Mouse (Mus musculus) spleen, postnatal 36 days (tissue): ENCODE measurements around the gene Arl4d.

Experiments
- DNase-seq, 2 experiments: peaks; one replicate each; pipeline ENCODE4 v3.0.0; 2022; ENCODE audit warnings: low spot score in 2 of 2, mixed read lengths in 1 of 2

Arl4d gene

DNA sequence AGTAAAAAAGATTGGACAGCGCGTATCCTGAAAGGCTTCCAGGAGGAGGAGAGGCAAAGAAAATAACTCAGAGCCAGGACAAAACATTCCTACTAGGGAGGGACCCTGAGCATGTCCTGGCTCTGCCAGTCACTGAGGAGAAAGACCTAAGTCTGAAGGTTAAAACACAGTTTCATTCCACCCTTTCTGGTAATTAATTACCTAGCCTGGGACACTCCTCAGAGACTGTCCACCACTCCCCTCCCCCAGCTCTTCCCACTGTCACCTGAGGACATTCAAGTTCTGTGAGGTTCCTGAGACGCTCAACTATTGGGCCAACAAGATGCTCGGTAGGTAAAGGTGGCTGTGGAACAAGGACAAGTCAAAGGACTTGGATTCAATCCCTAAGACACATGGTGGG, 10.0 kb downstream of the Arl4d start:
- DNase-seq, result no peak

DNA sequence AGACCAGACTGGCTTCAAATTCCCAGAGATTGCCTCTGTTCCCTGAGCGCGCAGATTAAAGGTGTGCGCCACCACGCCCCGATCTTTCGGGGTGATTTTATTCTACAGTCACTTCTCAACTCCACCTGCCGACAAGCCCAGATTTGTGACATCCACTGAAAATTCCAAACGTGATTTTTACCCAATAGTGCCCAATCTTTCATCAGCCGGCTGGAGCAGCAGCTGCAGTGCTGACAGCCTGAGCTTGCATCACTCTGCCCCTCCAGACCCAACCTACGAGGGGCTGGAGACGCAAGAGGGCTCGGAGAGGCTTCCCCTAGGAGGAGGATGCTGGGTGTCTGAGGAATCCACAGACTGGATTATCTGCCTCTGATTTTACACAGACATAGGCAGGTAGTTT, 12.3 kb downstream of the Arl4d start:
- DNase-seq, result no peak

DNA sequence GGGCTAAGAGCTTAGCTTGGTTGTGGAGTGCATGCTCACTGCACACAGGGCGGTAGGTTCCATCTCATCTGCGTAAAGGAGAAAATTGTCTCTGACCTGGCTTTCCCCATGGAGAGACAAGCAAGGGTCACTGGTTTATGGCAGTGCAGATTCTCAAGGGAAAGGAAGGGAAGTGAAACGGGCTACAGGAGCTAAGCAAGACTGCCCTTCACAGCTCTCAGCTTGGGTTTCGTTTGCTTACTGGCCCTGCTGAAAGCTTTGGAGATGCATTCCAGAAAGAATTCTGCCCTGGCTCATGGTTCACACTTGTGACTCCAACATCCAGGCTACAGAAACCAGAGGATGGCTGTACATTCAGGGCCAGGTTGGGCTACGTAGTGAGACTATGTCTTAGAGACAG, 13.4 kb downstream of the Arl4d start:
- no peak for DNase-seq

DNA sequence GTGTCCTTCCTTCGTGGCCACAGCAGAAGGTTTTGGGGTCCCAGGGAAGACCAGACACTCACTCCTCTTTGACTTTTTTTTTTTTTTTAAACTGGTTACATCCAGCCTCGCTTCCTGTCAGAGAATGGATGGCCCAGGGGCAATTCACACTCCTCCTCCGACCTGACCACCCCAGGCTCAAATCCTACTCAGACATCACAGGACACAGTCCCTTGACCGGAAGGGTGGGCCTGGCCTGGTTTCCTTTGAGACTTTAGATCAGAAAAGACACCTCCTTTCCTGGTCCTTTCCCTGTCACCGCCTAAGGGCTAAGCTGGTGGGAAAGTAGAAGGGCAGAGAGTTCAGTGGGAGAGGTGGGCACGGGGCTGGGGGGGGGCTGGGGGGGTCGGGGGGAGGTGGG, 14.6 kb downstream of the Arl4d start:
- no peak for DNase-seq

DNA sequence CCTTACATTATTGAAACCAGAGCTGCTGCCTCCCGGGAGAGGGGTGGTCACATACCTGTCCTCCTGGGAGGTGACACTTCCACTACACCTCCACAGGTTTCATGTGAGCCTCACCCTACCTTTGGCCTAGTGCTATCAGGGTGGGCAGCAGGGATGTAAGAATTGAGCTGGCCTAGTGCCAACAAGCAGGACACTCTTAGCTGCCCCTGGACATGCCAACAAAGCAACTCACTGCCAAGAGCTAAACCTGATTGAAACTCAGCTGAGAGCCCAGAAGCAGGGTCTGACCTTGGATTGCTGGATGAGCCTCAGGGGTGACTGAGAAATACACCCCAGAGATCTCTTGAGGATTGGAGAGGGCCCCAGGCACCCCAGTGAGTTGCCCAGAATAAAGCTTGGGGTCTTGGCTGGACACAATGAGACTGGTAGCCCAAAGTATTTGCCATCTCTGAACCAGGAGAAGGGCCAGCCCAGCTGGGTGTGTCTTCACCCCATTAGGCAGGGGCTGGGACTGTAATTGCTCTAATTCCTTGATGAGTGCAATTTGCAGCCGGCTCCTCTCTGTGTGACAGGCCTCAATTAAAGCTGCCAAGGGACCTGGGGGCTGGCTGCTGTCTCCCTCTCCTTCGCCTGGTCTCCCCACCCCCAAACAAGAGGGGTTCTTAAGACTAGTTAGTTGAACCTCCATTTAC, 15.4 kb downstream of the Arl4d start:
- no peak for DNase-seq

DNA sequence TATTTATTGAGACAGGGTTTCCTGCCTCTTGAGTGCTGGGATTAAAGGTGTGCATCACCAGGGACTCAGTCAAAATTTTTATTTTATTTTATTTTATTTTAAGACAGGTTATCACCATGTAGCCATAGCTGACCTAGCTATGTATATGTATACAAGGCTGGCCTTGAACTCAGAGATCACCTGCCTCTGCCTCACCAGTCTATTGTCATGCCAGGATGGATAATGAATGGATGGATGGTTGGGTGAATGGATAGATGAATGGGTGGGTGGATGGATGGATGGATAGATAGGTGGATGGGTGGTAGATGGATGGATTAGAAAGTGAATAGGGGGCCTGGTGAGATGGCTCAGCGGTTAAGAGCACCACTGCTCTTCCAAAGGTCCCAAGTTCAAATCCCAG, 16.6 kb downstream of the Arl4d start:
- DNase-seq, result no peak

DNA sequence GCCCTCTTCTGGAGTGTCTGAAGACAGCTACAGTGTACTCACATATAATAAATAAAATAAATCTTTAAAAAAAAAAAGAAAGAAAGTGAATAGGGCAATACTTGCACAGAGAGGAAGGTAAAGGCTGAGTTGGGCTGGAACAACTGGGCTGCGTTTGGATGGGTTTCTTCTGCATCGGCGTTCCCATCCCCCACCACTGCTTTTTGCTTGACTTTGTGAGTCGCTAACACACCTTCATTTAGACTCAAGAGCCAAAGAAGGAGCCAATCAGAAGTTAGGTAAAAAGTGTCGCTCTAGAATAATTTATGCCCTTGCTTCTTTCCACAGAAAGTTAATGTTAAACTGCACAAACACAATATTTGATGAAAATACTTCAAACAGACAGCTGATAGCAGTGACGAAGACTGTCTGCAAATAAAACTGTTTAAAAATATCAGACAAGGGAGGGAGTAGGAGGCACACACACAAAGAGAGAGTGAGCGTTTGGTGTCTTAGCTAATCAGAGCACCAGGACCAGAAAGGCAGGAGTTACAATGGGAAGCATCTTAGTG, 17.1 kb downstream of the Arl4d start:
- no peak for DNase-seq

DNA sequence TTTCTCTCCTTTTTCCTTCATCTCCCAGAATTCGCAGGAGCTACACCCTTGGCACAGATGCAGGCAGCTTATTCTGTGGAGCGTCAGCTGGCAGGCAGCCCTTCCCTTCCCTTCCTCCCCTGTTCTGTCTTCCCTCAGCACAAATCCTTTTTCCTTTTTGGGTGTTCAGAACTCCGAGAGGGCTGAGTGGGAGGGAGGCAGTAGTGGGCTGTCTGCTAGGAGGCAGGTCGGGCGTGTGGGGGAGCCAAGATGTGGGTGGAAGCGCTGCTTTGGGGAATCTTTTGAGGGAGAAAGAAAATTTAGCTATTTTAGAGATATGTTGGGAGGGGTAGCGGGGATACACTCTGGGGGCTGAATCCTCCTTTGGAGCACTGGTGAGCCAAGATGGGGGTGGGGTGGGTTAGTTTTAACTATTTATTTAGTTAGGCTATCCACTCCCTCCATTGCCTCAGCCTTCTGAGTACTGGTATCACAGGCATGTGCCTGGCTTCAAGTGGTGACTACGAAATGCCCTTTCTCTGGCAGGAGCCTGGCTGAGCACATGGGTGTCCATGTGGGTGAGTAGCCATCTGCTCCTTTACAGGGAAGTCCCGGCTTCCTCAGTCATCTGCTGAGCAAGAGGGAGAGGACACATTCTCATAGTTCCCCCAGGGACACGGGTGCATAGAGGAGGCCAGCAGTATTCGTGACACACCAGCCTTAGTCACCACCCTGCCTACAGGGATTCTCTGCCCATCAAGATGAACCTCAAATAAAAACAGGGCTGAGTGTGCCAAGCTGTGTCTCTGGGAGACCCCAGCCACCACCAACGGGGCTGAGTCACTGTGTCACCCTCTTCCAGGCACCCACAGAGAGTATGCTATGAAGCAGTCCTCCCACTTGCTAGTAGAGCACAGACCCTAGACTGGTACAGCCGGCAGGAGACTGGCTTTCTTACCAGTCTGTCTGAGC, 22.3 kb downstream of the Arl4d start:
- peak in 1 of 2 experiments; percentile 21 for DNase-seq

DNA sequence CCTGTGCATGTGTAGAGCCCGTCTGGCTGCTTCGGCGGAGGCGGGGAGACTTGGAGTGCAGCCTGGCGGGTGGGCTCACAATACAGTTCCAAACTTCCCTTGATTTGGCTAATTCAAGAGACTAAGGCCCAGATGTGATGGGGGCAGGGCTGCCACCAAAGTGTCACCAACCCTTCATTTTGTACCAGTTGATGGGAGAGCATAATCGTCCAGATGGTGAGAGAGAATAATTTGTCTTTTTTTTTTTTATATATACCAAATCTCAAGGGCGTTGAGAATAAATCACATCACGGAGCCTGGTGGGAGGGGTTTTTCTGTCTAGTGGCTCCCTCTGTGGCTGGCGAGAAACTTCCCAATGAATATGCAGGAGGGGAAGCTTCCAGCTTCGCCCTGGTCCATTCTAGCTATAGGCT, 24.4 kb downstream of the Arl4d start:
- no peak for DNase-seq

DNA sequence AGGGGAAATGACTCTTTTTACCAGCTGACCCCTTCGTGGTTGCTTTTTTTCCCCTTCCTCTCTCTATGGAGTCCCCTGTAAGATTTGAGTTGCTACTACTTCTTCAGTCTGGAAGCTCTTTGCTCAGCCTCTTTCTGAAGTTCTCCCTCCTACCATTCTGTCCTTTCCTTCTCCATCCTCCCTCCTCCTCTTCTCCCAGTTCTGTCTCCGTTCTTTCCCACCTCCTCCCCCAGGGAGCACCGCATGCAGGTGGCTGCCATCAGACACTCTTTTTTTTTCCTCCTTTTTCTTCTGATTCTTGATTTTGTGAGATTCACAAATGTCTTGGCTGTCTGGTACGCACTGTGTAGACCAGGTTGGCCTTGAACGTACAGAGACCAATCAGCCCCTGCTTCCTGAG, 25.0 kb downstream of the Arl4d start:
- no peak for DNase-seq

DNA sequence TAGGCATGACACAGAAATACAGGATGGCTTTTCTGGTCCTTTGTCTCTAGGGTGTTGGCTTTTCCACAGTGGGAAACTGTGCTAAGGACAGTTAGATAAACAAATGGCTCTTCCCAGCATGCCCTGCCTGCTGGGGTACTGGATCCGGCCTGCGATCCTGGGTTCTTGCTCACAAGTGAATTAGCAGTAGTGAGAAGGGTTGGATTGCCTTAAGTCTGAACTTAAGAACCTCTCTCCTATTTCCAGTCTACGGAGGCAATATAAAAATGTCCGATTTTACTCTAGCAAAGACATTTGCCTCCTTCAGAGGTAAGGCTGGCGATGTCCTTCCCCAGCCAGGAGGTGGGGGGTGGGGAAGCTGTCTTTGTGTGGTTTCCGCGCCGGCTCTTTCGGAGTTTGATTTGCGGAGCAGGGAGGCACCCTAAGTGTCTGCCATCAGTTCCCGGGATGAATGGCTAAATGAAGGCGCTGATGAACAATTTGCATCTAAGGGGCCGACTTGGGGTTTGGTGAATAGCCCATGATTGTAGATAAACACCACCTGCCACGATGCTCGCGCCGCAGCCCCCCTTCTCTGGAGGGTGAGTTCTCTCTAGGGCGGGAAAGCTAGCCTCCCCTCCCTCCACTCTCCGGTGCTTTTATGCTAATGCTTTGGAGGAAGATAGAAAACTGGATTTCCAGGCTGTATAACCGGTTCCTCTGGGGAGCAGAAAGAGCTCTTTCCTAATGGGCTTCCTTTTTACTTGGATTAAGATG, 30.7 kb downstream of the Arl4d start:
- DNase-seq, result no peak

DNA sequence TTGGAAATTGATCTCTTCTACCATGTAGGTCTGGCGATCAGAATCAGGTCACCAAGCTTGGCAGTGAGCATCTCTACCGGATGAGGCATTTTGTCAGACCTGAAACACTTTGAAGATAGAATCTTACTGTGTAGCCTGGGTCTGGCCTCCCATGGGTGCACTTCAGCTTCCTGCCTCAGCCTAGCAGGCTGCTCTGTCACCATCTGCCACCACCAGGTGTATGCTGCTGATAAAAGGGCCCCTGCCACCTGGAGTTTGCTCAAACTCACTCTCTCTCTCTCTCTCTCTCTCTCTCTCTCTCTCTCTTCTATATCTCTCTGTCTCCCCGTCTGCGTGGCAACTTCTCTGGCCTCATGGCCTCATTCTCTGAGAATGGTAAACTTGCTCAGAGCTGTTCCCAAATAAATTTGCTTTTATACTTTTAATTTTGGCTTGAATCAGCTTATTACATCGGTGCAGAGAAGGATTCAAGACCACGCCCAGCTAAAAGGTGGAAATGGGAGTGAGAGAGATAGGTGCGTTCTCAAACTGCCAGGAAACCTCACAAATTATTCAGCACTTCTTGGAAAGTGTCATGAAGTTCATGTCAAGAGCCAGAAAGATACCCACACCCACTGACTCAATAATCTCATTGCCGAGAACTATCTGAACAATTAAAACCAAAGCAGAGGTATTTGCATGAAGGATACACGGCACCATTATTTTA, 32.0 kb downstream of the Arl4d start:
- DNase-seq, result no peak

DNA sequence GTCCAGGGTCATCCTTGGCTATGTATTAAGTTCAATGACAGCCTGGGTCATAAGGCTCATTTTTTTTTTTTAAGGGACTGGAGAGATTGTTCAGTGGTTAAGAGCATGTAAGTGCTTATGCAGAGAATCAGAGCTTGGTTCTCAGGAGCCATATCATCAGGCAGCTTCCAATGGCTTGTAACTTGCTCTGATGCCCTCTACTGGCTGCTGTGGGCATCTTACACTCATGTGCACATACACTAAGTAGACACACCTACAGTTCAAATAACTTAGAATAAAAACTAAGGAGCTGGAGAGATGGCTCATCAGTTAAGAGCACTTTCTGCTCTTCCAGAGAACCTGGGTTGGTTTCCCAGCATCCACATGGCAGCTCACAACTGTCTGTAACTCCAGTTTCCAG, 32.8 kb downstream of the Arl4d start:
- DNase-seq, result no peak

DNA sequence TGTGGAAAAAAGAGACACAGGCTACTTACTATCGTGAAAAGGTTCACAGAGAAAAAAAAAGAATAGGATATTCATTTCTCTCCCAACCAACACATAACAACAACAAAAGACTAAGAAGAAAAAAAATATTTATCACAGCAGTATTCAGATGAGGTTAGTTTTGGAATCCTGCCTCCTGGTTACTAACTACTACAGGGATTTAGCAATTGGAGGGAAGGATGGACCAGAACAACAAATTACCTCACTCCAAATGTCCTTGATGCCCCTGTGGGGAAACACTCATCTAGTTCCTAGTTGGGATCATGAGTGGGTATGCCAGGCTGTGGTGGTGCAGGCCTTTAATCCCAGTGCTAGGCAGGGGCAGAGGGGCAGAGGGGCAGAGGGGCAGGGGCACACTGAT, 34.2 kb downstream of the Arl4d start:
- DNase-seq, result no peak

DNA sequence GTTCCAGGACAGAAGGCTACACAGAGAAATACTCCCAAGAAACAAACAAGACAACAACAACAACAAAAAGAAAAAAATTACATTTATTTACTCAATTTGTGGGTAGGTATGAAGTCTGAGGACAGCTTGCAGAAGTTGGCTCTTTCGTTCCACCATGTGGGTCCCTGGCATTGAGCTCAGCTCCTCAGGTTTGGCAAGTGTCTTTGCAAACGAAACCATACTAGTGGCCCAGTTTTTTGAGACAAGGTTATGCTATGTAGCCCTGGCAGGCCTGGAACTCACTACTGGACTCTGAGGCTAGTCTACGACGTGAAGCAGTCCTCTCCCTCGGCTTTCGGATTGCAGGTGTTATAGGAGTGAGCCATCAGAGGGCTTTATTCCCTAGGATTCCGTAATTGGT, 34.6 kb downstream of the Arl4d start:
- DNase-seq, result no peak

DNA sequence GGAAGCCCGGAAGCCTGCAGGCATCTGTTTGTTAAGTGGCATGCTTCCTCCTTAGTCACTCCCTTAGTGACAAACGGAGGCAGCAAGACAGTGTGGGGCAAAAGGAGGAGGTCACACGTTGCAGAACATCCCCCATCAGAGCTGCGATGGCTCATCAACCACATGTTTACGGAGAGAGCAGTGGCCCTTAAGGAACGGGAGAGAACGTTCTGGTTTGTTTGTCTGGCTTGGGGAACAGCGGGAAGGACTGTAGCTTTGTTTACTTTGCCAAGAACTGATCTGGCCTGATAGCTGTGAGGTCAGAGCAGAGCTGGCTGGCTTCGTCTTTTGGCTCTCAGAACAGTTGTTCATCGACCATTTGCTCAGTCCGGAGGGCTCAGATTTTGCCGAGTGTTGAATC, 35.1 kb downstream of the Arl4d start:
- no peak for DNase-seq

DNA sequence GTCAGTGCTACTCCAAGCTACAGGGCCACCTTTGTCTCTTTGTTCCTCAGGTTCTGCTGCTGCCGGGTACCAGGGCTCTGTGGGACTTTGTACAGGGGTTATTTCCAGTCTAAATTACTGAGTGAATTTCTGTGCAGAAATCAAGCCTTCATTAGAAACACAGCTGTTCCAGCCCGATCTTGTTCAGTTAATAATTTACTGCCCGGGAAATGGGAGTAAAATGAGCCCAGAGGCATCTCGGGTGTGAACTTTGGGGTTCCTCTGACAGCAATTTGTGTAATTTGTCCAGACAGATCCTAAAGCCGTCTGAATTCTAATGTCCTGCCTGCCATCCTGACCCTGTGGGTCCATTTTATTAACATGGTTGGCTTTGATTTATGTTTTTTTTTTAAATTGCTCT, 38.7 kb downstream of the Arl4d start:
- no peak for DNase-seq

DNA sequence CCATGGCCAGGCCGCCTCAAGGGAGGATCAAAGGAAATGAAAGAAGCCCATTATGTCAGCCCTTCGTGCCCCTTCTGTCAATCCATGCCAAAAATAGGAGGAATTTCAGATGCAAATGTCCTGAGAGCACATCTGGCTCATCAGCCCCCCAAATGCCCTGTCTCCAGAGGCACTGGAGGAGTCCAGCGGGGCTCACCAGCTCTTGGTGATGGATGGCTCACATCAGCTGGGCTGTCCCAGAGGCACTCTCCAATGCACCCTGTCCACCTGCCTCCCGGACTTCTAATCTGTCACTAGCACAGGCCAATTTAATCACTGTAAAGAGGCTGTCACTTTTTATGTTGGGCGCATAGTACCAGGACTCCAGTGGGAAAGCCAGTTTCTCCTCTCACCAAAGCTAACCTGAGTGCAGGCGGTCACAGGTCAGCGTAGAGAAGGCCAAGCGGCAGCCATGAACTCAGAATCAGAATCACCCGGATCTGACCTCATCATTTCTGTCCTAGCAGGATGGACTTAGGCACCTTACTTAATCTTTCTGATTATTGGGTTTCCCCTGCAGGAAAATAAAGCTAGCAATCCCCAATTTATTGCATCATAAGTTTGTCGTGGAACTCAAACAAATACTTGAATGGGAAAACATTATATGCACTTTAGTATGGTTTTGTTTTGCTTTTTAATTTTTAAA, 41.6 kb downstream of the Arl4d start:
- DNase-seq, result no peak

DNA sequence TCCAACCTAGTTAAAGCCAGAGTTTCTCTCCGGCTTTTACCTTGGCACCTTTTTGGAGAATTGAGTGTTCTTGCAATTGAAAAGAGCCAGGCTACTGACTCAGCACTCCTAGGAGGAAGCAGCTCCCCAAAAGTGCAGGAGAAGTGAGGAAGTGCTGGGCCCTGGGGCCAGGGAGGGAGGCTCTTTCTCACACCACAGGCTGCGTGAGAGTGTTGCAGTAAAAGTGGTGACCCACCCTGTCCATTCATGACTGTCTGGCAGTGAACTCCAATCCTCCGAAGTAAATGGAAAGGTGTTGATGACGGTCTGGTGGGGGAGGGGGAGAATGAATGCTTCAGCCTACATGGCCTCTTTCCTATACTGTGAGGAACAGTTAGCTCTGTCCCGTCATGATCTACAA, 43.1 kb downstream of the Arl4d start:
- DNase-seq, result no peak

DNA sequence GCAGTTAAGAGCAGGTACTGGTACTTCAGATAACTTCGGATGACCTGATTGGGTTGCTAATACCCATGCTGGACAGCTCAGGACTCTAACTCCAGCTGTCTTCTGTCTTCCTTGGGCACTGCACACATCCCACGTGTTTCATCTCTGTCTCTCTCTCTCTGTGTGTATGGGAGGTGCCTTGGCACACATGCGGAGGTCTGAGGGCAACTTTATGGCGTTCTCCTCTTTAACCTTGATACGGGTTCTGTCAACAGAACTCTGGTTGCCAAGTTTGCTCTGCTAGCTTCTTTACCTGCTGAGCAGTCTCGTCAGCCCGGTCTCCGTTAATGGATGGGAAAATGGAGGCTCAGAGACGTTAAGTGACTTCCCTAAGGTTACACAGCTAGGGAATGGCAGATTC, 47.5 kb downstream of the Arl4d start:
- DNase-seq, result no peak

DNA sequence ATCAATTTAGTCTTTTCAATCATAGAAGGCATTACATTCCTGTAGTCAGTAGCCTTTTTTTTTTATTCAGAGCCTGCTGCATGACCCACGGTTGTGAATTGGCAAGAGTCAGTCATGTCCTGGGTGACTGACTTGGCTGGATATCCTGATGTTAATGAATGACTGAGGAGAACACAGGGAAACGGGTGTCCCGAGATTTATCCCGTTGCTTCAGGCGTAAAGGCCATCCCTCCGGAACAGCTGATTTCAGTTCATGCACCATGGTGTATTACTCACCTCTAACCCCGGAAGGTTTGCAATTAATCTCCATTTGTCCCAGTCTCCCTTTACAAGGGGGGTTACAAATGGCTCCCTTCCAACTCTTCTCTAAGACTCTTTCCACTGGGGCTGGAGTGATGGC, 48.7 kb downstream of the Arl4d start:
- no peak for DNase-seq
